Mouse (Mus musculus) thymus, adult 2 months (tissue): ENCODE results near the gene Suclg2.

Experiments used
- CTCF ChIP-seq: fragments of 200-500 bp; IDR thresholded peaks from 2 replicates; pipeline ENCODE4 v1.5.1; 2012; ENCODE audit warnings: mild to moderate bottlenecking, control low read depth, low read length, moderate library complexity, borderline replicate concordance; ENCODE audit not compliant: control insufficient read depth, poor library complexity, insufficient read depth; ENCODE audit errors: extremely low read depth
- POLR2A ChIP-seq: fragments of 200-500 bp; IDR thresholded peaks from 2 replicates; pipeline ENCODE4 v1.6.1; 2012; ENCODE audit warnings: mild to moderate bottlenecking, low read length, control low read depth, moderate library complexity; ENCODE audit not compliant: control insufficient read depth, poor library complexity, insufficient read depth; ENCODE audit errors: extremely low read depth

GRCm38 (mm10) chr6:95485791-95486190 lies 232.8 kb downstream of the Suclg2 start:
- TF ChIP-seq POLR2A (no peak), CTCF (no peak)
